Comparison of ENCODE assay signal across 23 mouse cellular contexts in genomic region chr16:52947679-52948078, GRCm38 (mm10).
DNase-seq lines count a peak whose midpoint lies in the region; ATAC-seq and TF ChIP-seq lines count a peak whose summit lies in the region.
"Had no signal": no experiment of that assay in that cellular context is flagged by ENCODE, and none has a peak within 500 bp of the region (broad histone marks: within the 10 kb centered on the region; RNA-seq: fewer than 3 reads in every experiment).

No protein-coding gene starts in this region.

- 0 out of 2 replicates have a peak, but pooled peaks cover 6% of the 10 kb centered on the region for H3K4me1 ChIP-seq in heart, embryonic 11.5 days (ENCODE audit: control insufficient read depth, insufficient read depth, low read length)
- H3K4me1 ChIP-seq in heart, postnatal 0 days (ENCODE audit: control insufficient read depth, insufficient read depth): peaks cover 5% of the 10 kb centered on the region; the same call in 1 of the 2 replicates
- no peaks in the 10 kb centered on the region for H3K4me1 ChIP-seq in liver, embryonic 11.5 days (replicated peaks; ENCODE audit: control insufficient read depth, insufficient read depth, low read length)
- H3K4me1 ChIP-seq: embryonic facial prominence, embryonic 15.5 days; forebrain, embryonic 10.5 days; hindbrain, embryonic 10.5 days; intestine, embryonic 15.5 days; kidney, embryonic 15.5 days had no signal

- DNase-seq in heart, postnatal 36 days: no peak
- DNase-seq in heart, postnatal 0 days (ENCODE audit: low spot score): peak; percentile 21
- no peak for DNase-seq in heart, postnatal 14 days
- DNase-seq in retina, postnatal 1 day: peak; percentile 3
- DNase-seq in retina, embryonic 14.5 days (ENCODE audit: low spot score): no peak
- DNase-seq in liver, embryonic 11.5 days (ENCODE audit: low spot score): no peak
- DNase-seq: adrenal gland, adult 8-10 months; adrenal gland, postnatal 36 days; cerebellum, adult 11 months; cerebellum, adult 8-10 months; cerebellum, postnatal 14 days; gastrocnemius, adult 2 months; gastrocnemius, postnatal 25 days; kidney, adult 18-20 months had no signal

- H3K9ac ChIP-seq in heart, embryonic 11.5 days (ENCODE audit: low read depth, low read length): no peak overlapping the region
- H3K9ac ChIP-seq in heart, postnatal 0 days (replicated peaks; ENCODE audit: low read depth, low read length): no peak overlapping the region
- no peak overlapping the region for H3K9ac ChIP-seq in liver, embryonic 11.5 days (ENCODE audit: low read depth, low read length)
- H3K9ac ChIP-seq: embryonic facial prominence, embryonic 15.5 days; hindbrain, embryonic 14.5 days; intestine, embryonic 15.5 days; kidney, embryonic 15.5 days had no signal

- no peaks in the 10 kb centered on the region for H3K27me3 ChIP-seq in heart, embryonic 11.5 days (ENCODE audit: control insufficient read depth, insufficient read depth, low read length)
- no peaks in the 10 kb centered on the region for H3K27me3 ChIP-seq in heart, postnatal 0 days (ENCODE audit: control insufficient read depth, insufficient read depth, low read length)
- H3K27me3 ChIP-seq in liver, embryonic 11.5 days (replicated peaks; ENCODE audit: control insufficient read depth, insufficient read depth, low read length): no peaks in the 10 kb centered on the region
- H3K27me3 ChIP-seq: embryonic facial prominence, embryonic 15.5 days; intestine, embryonic 15.5 days; kidney, embryonic 15.5 days had no signal

- H3K4me3 ChIP-seq in heart, embryonic 11.5 days (ENCODE audit: low read depth, low read length): no peak overlapping the region
- no peak overlapping the region for H3K4me3 ChIP-seq in heart, postnatal 0 days (ENCODE audit: low read depth, low read length)
- no peak overlapping the region for H3K4me3 ChIP-seq in liver, embryonic 11.5 days (ENCODE audit: low read depth, low read length)
- H3K4me3 ChIP-seq: embryonic facial prominence, embryonic 15.5 days; erythroblast, embryonic 14.5 days; forebrain, embryonic 10.5 days; gastrocnemius, adult 2 months; hindbrain, embryonic 10.5 days; intestine, embryonic 15.5 days; kidney, embryonic 15.5 days had no signal

- no peak overlapping the region for H3K27ac ChIP-seq in heart, embryonic 11.5 days (ENCODE audit: low read depth, low read length)
- H3K27ac ChIP-seq in heart, postnatal 0 days (ENCODE audit: low read depth): 0 out of 2 replicates have a peak overlapping the region, but pooled peaks have one; percentile 13
- no peak overlapping the region for H3K27ac ChIP-seq in liver, embryonic 11.5 days (ENCODE audit: low read depth, low read length)
- H3K27ac ChIP-seq: embryonic facial prominence, embryonic 15.5 days; forebrain, embryonic 10.5 days; gastrocnemius, adult 2 months; hindbrain, embryonic 10.5 days; hindbrain, embryonic 14.5 days; intestine, embryonic 15.5 days; kidney, embryonic 15.5 days had no signal

- peak; percentile 57; the same call in 1 of the 2 replicates for ATAC-seq in heart, embryonic 11.5 days (replicated peaks; ENCODE audit: insufficient number of reproducible peaks, low FRiP score, low TSS enrichment)
- ATAC-seq in heart, postnatal 0 days (ENCODE audit: insufficient read depth, low read depth): peak; percentile 55; the same call in 1 of the 2 replicates
- ATAC-seq in liver, embryonic 11.5 days (replicated peaks; ENCODE audit: low FRiP score): no peak
- ATAC-seq: forebrain, embryonic 14.5 days; intestine, embryonic 15.5 days had no signal

- H3K4me2 ChIP-seq in heart, embryonic 11.5 days: no peak overlapping the region
- no peak overlapping the region for H3K4me2 ChIP-seq in heart, postnatal 0 days (ENCODE audit: low read depth, low read length)
- no peak overlapping the region for H3K4me2 ChIP-seq in liver, embryonic 11.5 days
- H3K4me2 ChIP-seq: embryonic facial prominence, embryonic 15.5 days; hindbrain, embryonic 14.5 days; intestine, embryonic 15.5 days; kidney, embryonic 15.5 days had no signal

- WGBS in heart, embryonic 11.5 days (ENCODE audit: insufficient replicate concordance): 38% methylated on average over 4 of the region's 4 CpGs
- 23% methylated on average over 4 of the region's 4 CpGs for WGBS in heart, postnatal 0 days
- 74% methylated on average over 4 of the region's 4 CpGs for WGBS in liver, embryonic 11.5 days

- no peaks in the 10 kb centered on the region for H3K9me3 ChIP-seq in heart, embryonic 11.5 days (replicated peaks; ENCODE audit: control insufficient read depth, low read length)
- H3K9me3 ChIP-seq in heart, postnatal 0 days (replicated peaks; ENCODE audit: control insufficient read depth, low read length): no peaks in the 10 kb centered on the region
- H3K9me3 ChIP-seq in liver, embryonic 11.5 days (ENCODE audit: control insufficient read depth, low read length): no peaks in the 10 kb centered on the region
- H3K9me3 ChIP-seq: embryonic facial prominence, embryonic 15.5 days; forebrain, embryonic 10.5 days; hindbrain, embryonic 10.5 days; intestine, embryonic 15.5 days; kidney, embryonic 15.5 days had no signal

- intact Hi-C loops in heart, postnatal 36 days (cut with DNase I): no loop called here
- intact Hi-C loops in heart, postnatal 14 days (cut with DNase I): no loop called here

- no peaks in the 10 kb centered on the region for H3K36me3 ChIP-seq in heart, embryonic 11.5 days (ENCODE audit: control insufficient read depth, insufficient read depth, low read length)
- H3K36me3 ChIP-seq in heart, postnatal 0 days (replicated peaks; ENCODE audit: control insufficient read depth, insufficient read depth, low read length): no peaks in the 10 kb centered on the region
- H3K36me3 ChIP-seq in liver, embryonic 11.5 days (ENCODE audit: control insufficient read depth, insufficient read depth, low read length): no peaks in the 10 kb centered on the region
- H3K36me3 ChIP-seq: embryonic facial prominence, embryonic 15.5 days; forebrain, embryonic 10.5 days; hindbrain, embryonic 10.5 days; intestine, embryonic 15.5 days; kidney, embryonic 15.5 days had no signal

- no peak for TF ChIP-seq CTCF in heart, postnatal 0 days (IDR thresholded peaks at IDR 0.05; ENCODE audit: low read depth)

- TF ChIP-seq EP300 in heart, postnatal 0 days (IDR thresholded peaks at IDR 0.05; ENCODE audit: low read depth): no peak

Comparison
In these comparisons a context has a peak if more than half of its experiments do, and no peak if none do; other contexts are left out.
1. DNase-seq: peak in heart, postnatal 0 days (single experiment) and retina, postnatal 1 day (single experiment); none in heart, postnatal 36 days (0 of 2), heart, postnatal 14 days (0 of 2), retina, embryonic 14.5 days (single experiment) and liver, embryonic 11.5 days (single experiment).